Mouse (Mus musculus): ENCODE measurements around the gene Parp3.

GRCm38 (mm10) chr9:106448498-106449031 is 28.2 kb downstream of the Parp3 start:
- TF ChIP-seq GATA1 (IDR thresholded peaks at IDR 0.05; ENCODE audit: borderline replicate concordance, low read length) (no peak), FLI1 (IDR thresholded peaks at IDR 0.05; ENCODE audit: low read length) (no peak)
